Mouse (Mus musculus) olfactory bulb, adult 2 months (tissue): ENCODE measurements around the gene Fgf22. TPM values are rescaled to one million over a fixed set of nuclear protein-coding genes. Genes with fewer than 3 reads are reported as not detected.

ENCODE experiments used
- H3K27ac ChIP-seq: fragments of 200-500 bp; 2 replicates; pipeline ENCODE4 v1.5.1; 2012; ENCODE audit warnings: low read depth, low read length; ENCODE audit not compliant: insufficient read depth
- H3K4me1 ChIP-seq: fragments of 200-500 bp; 2 replicates; pipeline ENCODE4 v1.6.1; 2012; ENCODE audit warnings: low read length; ENCODE audit not compliant: control insufficient read depth, insufficient read depth
- H3K4me3 ChIP-seq: fragments of 200-500 bp; 2 replicates; pipeline ENCODE4 v1.5.1; 2012; ENCODE audit warnings: mild to moderate bottlenecking, low read depth, low read length, moderate library complexity; ENCODE audit not compliant: insufficient read depth
- CTCF ChIP-seq: fragments of 200-500 bp; IDR thresholded peaks from 2 replicates; pipeline ENCODE4 v1.5.1; 2012; ENCODE audit warnings: low read depth, mild to moderate bottlenecking, low read length, moderate library complexity; ENCODE audit not compliant: insufficient read depth
- POLR2A ChIP-seq: fragments of 200-500 bp; IDR thresholded peaks from 2 replicates; pipeline ENCODE4 v1.6.1; 2012; ENCODE audit warnings: mild to moderate bottlenecking, low read depth, low read length, moderate library complexity; ENCODE audit not compliant: insufficient read depth
- WGBS: fragments of 180-500 bp; shearing (Covaris S2); methylation state at CpG from one replicate; pipeline ENCODE4 v1.1.7; 2018; 5-methylcytosine and 5-hydroxymethylcytosine counted together
- polyA plus RNA-seq: library from polyadenylated mRNA; stranded (reverse); fragments of >200 nt; gene quantifications from 2 replicates; pipeline ENCODE4 v1.2.4, GENCODE M21; 2012; ENCODE audit warnings: low replicate concordance; ENCODE audit not compliant: missing spikeins, insufficient read depth, insufficient read length

The Fgf22 gene
- polyA plus RNA-seq, 1 experiment: not detected

DNA sequence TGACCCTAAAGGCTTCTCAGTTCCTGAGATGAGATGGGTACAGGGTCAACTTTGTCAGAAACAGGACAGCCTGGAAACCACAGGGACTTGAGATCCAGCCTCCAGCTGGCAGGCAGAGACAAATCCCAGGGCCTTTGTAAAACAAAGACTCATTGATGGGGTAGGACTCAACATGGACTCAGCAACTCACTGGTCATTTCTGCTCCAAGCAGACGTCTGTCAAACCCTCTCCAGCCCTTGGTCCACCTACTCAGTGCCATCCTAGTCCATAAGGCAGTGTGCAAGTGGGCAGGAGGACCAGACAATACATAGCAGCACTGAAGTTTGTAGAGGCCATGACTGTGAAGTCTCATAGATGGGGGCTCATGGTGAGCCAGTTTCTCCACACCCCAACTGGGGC lies 41.7 kb upstream of the Fgf22 start:
- Histone ChIP-seq H3K4me1 (peaks cover 28% of the 10 kb centered on the region), H3K4me3 (no peak overlapping the region), H3K27ac (peak overlapping the region; percentile 15; the same call in 1 of the 2 replicates)
- TF ChIP-seq POLR2A: no peak
- TF ChIP-seq CTCF: no peak
- 24% methylated on average over 1 of the region's 1 CpGs for WGBS

DNA sequence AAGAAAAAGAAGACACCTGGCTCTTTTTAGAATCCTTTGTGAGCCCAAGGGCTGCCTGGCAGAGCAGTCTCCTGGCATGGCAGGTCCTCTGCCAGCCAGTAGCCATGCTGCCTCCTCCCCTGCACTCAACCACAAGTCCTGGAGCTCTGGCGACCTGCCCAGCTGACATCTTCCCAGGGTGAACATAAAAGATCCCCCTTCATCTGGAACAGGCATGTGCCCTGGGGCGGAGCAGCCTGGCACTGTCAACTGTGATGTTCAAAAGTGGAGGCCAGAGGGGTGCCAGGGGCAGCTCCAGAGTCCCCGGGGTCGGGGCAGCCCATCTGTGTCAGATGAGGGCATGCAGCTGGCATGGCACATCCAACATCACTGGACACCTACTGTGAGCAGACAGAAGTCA lies 39.9 kb upstream of the Fgf22 start:
- H3K4me3 ChIP-seq: no peak overlapping the region
- 30% methylated on average over 4 of the region's 4 CpGs for WGBS

DNA sequence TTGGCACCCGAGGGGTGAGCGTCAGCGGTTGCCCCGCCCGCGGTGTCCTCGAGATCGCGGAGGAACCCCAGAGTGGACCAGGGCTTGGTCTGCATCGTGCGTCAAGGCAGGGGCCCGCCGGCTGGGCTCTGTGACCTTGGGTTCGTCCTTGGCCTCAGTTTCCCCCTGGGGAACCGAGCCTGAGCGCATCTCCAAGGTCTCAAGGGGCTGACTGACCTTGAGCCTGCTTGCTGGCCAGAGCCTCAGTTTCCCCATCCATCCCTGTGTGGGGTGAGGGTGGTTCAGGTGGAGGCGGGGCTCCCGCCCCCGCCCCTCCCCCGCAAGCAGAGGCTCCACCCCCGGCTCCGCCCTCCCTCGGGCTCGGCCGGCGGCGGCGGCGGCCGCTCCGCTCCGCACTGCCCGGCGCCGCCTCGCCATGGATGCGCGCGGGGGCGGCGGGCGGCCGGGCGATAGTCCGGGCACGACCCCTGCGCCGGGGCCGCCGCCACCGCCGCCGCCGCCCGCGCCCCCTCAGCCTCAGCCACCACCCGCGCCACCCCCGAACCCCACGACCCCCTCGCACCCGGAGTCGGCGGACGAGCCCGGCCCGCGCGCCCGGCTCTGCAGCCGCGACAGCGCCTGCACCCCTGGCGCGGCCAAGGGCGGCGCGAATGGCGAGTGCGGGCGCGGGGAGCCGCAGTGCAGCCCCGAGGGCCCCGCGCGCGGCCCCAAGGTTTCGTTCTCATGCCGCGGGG lies 38.5 kb upstream of the Fgf22 start, which contains the start of gene Hcn2:
Hcn2 (plus strand) TSS at position 381 of the 734 bp plus-strand sequence.
- peaks cover 42% of the 10 kb centered on the region for H3K4me1 ChIP-seq
- peak within 1 kb of the TSS; percentile 84 for H3K4me3 ChIP-seq
- H3K27ac ChIP-seq: peak within 1 kb of the TSS; percentile 94
- TF ChIP-seq POLR2A (0 out of 2 replicates have a peak, but pooled peaks have one; percentile 15), CTCF (no peak)
- WGBS: 3% methylated on average over 80 of the region's 91 CpGs

More for the DNA sequence above, 39.9 kb upstream of the Fgf22 start:
- Histone ChIP-seq H3K27ac (no peak overlapping the region), H3K4me1 (peaks cover 30% of the 10 kb centered on the region)
- no peak for TF ChIP-seq POLR2A
- TF ChIP-seq CTCF: no peak

GRCm38 (mm10) chr10:79716988-79717355 lies 37.9 kb upstream of the Fgf22 start:
- TF ChIP-seq POLR2A (peak; percentile 17; the same call in 1 of the 2 replicates), CTCF (no peak)
- under 1% methylated on average over 44 of the region's 44 CpGs for WGBS
- H3K4me3 ChIP-seq: peak overlapping the region; percentile 84
- H3K27ac ChIP-seq: peak overlapping the region; percentile 31
- peaks cover 46% of the 10 kb centered on the region for H3K4me1 ChIP-seq

DNA sequence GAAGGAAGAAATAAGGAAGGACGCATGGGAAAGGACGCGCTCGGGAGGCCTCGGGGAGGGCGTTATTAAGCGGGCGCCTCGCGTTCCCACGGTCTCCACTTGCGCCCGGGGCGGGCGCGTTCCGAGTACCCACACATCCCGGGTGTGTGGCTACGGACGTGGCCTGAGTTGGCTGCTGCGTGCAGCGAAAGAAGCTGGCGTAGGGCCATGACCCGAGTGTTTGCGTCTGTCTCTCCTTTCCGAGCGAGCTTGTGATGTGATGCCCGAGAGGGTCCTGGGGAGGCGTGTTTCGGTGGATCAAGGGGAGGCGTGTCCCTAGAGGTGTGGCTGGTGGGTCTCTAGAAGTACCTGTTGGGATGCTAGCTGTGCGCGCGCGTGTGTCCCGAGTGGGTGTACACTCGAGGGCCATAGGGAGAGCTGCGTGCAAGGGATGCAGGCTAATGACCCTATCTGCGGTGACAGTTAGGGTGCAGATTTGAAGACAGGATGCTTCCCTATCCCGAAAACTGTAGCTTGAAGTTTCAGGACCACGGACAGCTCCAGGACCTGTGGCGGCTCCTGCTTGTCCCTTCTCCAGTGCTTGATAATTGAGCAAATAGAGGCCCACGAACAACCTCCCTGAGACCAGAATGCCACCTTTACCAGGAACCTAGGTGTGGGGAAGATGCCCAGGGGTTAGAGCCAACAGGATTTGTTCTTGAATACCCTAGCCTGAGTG lies 37.1 kb upstream of the Fgf22 start:
- 3% methylated on average over 43 of the region's 43 CpGs for WGBS
- Histone ChIP-seq H3K27ac (peak overlapping the region; percentile 31), H3K4me1 (peaks cover 52% of the 10 kb centered on the region), H3K4me3 (peak overlapping the region; percentile 84)
- no peak for TF ChIP-seq CTCF
- no peak for TF ChIP-seq POLR2A

DNA sequence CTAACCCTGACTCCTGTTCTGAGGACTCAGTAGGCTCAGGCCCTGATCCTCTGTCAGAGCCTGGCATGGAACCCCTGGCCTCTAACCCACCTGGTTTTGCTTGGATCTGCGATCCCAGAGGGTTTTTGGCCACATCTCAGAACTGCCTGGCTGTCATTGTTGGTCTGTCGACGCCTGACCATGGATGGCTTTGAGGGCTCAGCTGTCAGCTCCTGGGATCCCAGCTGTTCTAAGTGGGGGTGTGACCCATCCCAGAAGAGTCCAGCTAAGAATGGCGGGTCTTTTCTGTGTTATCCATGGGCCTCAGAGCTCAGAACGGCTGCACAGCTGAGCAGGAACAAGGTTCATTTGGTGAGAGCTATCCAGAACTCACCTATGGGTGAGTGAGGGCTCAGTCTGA lies 33.8 kb upstream of the Fgf22 start:
- peaks cover 62% of the 10 kb centered on the region for H3K4me1 ChIP-seq
- no peak overlapping the region for H3K4me3 ChIP-seq
- 66% methylated on average over 5 of the region's 5 CpGs for WGBS

DNA sequence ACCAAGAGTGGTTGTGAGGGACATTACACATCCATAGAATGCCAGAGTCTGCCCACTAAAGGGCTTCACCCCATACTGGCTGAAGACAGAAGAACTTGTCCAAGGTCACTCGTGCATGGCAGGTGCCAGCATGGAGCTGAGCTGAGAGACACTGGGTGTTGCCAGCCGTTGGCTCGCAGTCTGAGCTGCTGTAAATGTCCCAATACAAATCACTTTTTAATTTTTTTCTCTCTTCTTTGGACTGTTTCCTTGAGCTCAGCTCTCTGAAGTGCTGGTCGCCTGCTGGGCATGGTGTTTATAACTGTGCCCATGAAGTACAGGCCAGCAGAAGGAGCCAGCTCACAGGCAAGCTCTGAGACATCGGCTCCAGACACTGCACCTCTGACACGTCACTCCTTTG lies 31.8 kb upstream of the Fgf22 start:
- peaks cover 57% of the 10 kb centered on the region for H3K4me1 ChIP-seq
- TF ChIP-seq POLR2A (no peak), CTCF (no peak)
- peak overlapping the region; percentile 20; the same call in 1 of the 2 replicates for H3K27ac ChIP-seq
- 28% methylated on average over 6 of the region's 6 CpGs for WGBS
- no peak overlapping the region for H3K4me3 ChIP-seq

More for the DNA sequence above, 33.8 kb upstream of the Fgf22 start:
- H3K27ac ChIP-seq: no peak overlapping the region
- no peak for TF ChIP-seq CTCF
- TF ChIP-seq POLR2A: no peak

GRCm38 (mm10) chr10:79723692-79724091 lies 31.2 kb upstream of the Fgf22 start:
- TF ChIP-seq POLR2A (no peak), CTCF (no peak)
- 76% methylated on average over 7 of the region's 7 CpGs for WGBS
- Histone ChIP-seq H3K4me3 (no peak overlapping the region), H3K4me1 (peaks cover 58% of the 10 kb centered on the region), H3K27ac (peak overlapping the region; percentile 20; the same call in 1 of the 2 replicates)

DNA sequence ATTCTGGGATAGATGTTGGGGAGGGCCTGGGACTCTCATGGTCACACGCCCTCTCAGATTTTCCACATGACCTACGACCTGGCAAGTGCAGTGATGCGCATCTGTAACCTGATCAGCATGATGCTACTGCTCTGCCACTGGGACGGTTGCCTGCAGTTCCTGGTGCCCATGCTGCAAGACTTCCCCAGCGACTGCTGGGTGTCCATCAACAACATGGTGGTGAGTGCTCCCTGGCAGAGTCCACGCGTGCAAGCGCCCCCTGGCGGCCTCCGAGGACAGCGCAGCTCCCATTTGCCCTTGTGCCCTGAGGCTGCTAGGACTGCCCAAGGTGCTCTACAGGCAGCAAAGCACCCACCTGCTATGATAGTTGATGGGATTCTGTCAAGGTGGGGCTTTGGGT lies 28.8 kb upstream of the Fgf22 start:
- no peak overlapping the region for H3K4me3 ChIP-seq
- H3K27ac ChIP-seq: no peak overlapping the region
- TF ChIP-seq POLR2A (no peak), CTCF (peak; percentile 48; the same call in 1 of the 2 replicates)
- peaks cover 51% of the 10 kb centered on the region for H3K4me1 ChIP-seq
- 40% methylated on average over 11 of the region's 11 CpGs for WGBS
